In genomic region chr1:151428263-151429221, GRCm38 (mm10) we compare ENCODE assay signal across 8 mouse cellular contexts. TPM values are rescaled to one million over a fixed set of nuclear protein-coding genes. Genes with fewer than 3 reads are reported as not detected.
DNase-seq lines count a peak whose midpoint lies in the region; ATAC-seq lines count a peak whose summit lies in the region.

TSS of gene Swt1 (minus strand) at chr1:151428455.
TSS of gene Trmt1l (plus strand) at chr1:151428542.

- H3K9me3 ChIP-seq in heart, embryonic 14.5 days (ENCODE audit: control insufficient read depth, low read length), result no peaks in the 10 kb centered on the region
- H3K9me3 ChIP-seq in liver, embryonic 13.5 days (replicated peaks), result no peaks in the 10 kb centered on the region
- H3K9me3 ChIP-seq in stomach, embryonic 16.5 days (replicated peaks; ENCODE audit: control insufficient read depth, low read length), result no peaks in the 10 kb centered on the region

- WGBS in heart, embryonic 14.5 days, result under 1% methylated on average over 74 of the region's 74 CpGs
- WGBS in liver, embryonic 13.5 days (ENCODE audit: insufficient replicate concordance), result under 1% methylated on average over 74 of the region's 74 CpGs
- WGBS in stomach, embryonic 16.5 days, result under 1% methylated on average over 74 of the region's 74 CpGs

- H3K9ac ChIP-seq in heart, embryonic 14.5 days (ENCODE audit: low read length), result peak within 1 kb of the TSS; percentile 96
- peak within 1 kb of the TSS; percentile 96 for H3K9ac ChIP-seq in liver, embryonic 13.5 days
- H3K9ac ChIP-seq in stomach, embryonic 16.5 days (ENCODE audit: low read length), result peak within 1 kb of the TSS; percentile 96

- no peaks in the 10 kb centered on the region for H3K27me3 ChIP-seq in heart, embryonic 14.5 days (ENCODE audit: control insufficient read depth, insufficient read depth, low read length)
- H3K27me3 ChIP-seq in liver, embryonic 13.5 days, result no peaks in the 10 kb centered on the region
- no peaks in the 10 kb centered on the region for H3K27me3 ChIP-seq in stomach, embryonic 16.5 days (ENCODE audit: control insufficient read depth, insufficient read depth, low read length)

- peak; percentile 97 for ATAC-seq in CD4-positive, CD25-positive, alpha-beta regulatory T cell, adult 4 months
- ATAC-seq in heart, embryonic 14.5 days (ENCODE audit: insufficient number of reproducible peaks, insufficient read depth, low FRiP score, low read depth), result peak; percentile 99
- ATAC-seq in liver, embryonic 13.5 days (ENCODE audit: low read depth), result peak; percentile 98
- peak; percentile 99 for ATAC-seq in stomach, embryonic 16.5 days (ENCODE audit: insufficient read depth, low FRiP score)

- peaks cover 0 to 16% of the 10 kb centered on the region in 2 experiments; a peak in 2 of 4 replicates for H3K4me1 ChIP-seq in heart, embryonic 14.5 days (ENCODE audit: control insufficient read depth in 2 of 2, insufficient read depth in 2 of 2, low read length in 2 of 2)
- H3K4me1 ChIP-seq in liver, embryonic 13.5 days (replicated peaks), result peaks cover 29% of the 10 kb centered on the region
- H3K4me1 ChIP-seq in stomach, embryonic 16.5 days (ENCODE audit: control insufficient read depth, insufficient read depth, low read length), result peaks cover 13% of the 10 kb centered on the region

- DNase-seq in c-Kit-negative CD71-positive TER-119-positive erythroid progenitor cells, embryonic 14.5 days (ENCODE audit: low read depth, low spot score), result peak; percentile 93
- peak; percentile 99 for DNase-seq in fibroblast of lung, adult 2 months (ENCODE audit: low read depth)
- peak; percentile 99 for DNase-seq in kidney, postnatal 14 days
- peak; percentile 95 for DNase-seq in liver, embryonic 13.5 days
- DNase-seq in neural tube, embryonic 10.5 days (ENCODE audit: extremely low spot score, low spot score), result peak; percentile 92

- H3K27ac ChIP-seq in heart, embryonic 14.5 days (replicated peaks in 1 of 2; ENCODE audit: control insufficient read depth in 1 of 2, insufficient read depth in 1 of 2, low read depth in 2 of 2, low read length in 2 of 2), result peak within 1 kb of the TSS; percentile 95 to 97
- H3K27ac ChIP-seq in liver, embryonic 13.5 days, result peak within 1 kb of the TSS; percentile 96
- H3K27ac ChIP-seq in stomach, embryonic 16.5 days (ENCODE audit: low read length), result peak within 1 kb of the TSS; percentile 98

- H3K4me2 ChIP-seq in heart, embryonic 14.5 days (ENCODE audit: low read length), result peak within 1 kb of the TSS; percentile 80
- peak within 1 kb of the TSS; percentile 76 for H3K4me2 ChIP-seq in liver, embryonic 13.5 days
- H3K4me2 ChIP-seq in stomach, embryonic 16.5 days (ENCODE audit: low read depth, low read length), result peak within 1 kb of the TSS; percentile 68

- H3K4me3 ChIP-seq in heart, embryonic 14.5 days (ENCODE audit: control insufficient read depth in 1 of 2, insufficient read depth in 1 of 2, low read depth in 1 of 2, low read length in 2 of 2), result peak within 1 kb of the TSS; percentile 61 to 86
- peak within 1 kb of the TSS; percentile 94 for H3K4me3 ChIP-seq in liver, embryonic 13.5 days (replicated peaks)
- H3K4me3 ChIP-seq in stomach, embryonic 16.5 days (replicated peaks; ENCODE audit: low read length), result peak within 1 kb of the TSS; percentile 97

- H3K36me3 ChIP-seq in heart, embryonic 14.5 days (ENCODE audit: control insufficient read depth, insufficient read depth, low read length), result peaks cover 3% of the 10 kb centered on the region; the same call in 1 of the 2 replicates
- H3K36me3 ChIP-seq in liver, embryonic 13.5 days, result peaks cover 3% of the 10 kb centered on the region; the same call in 1 of the 2 replicates
- H3K36me3 ChIP-seq in stomach, embryonic 16.5 days (ENCODE audit: control insufficient read depth, insufficient read depth, low read length), result no peaks in the 10 kb centered on the region

RNA-seq across cellular contexts. Expression of gene Swt1, which starts in this region (rescaled TPM):
- 10 to 100 TPM; 41.5 to 57.0 TPM for polyA plus RNA-seq in CD4-positive, CD25-positive, alpha-beta regulatory T cell, adult 4 months (2017; shearing (Covaris generic))
- 17.4 and 19.9 TPM in 2 replicates for polyA plus RNA-seq in heart, embryonic 14.5 days (2014; fragmentation: Nextera tagmentation; extraction: Ambion mirVana)
- 18.7 and 30.1 TPM in 2 replicates for polyA plus RNA-seq in liver, embryonic 13.5 days (2015; fragmentation: Nextera tagmentation; extraction: Ambion mirVana)
- polyA plus RNA-seq in stomach, embryonic 16.5 days (2015; fragmentation: Nextera tagmentation; extraction: Ambion mirVana), result 19.7 and 32.4 TPM in 2 replicates

RNA-seq across cellular contexts. Expression of gene Trmt1l, which starts in this region (rescaled TPM):
- 10 to 100 TPM; 35.7 to 46.8 TPM for polyA plus RNA-seq in CD4-positive, CD25-positive, alpha-beta regulatory T cell, adult 4 months (2017; shearing (Covaris generic))
- polyA plus RNA-seq in heart, embryonic 14.5 days (2014; fragmentation: Nextera tagmentation; extraction: Ambion mirVana), result 39.6 and 43.2 TPM in 2 replicates
- 18.9 and 21.7 TPM in 2 replicates for polyA plus RNA-seq in liver, embryonic 13.5 days (2015; fragmentation: Nextera tagmentation; extraction: Ambion mirVana)
- polyA plus RNA-seq in stomach, embryonic 16.5 days (2015; fragmentation: Nextera tagmentation; extraction: Ambion mirVana), result 30.7 and 33.8 TPM in 2 replicates

Comparison
In these comparisons a context has a peak if more than half of its experiments do, and no peak if none do; other contexts are left out.
1. Peak in every context shown above with its lines: DNase-seq, ATAC-seq, H3K4me3 ChIP-seq and H3K27ac ChIP-seq.